Mouse (Mus musculus) T-cell, adult 2 months (primary cell): ENCODE data around the gene Ephx3.

Source experiments
- DNase-seq: peaks from one replicate; pipeline ENCODE4 v3.0.0; 2022; ENCODE audit warnings: low spot score

Gene Ephx3

DNA sequence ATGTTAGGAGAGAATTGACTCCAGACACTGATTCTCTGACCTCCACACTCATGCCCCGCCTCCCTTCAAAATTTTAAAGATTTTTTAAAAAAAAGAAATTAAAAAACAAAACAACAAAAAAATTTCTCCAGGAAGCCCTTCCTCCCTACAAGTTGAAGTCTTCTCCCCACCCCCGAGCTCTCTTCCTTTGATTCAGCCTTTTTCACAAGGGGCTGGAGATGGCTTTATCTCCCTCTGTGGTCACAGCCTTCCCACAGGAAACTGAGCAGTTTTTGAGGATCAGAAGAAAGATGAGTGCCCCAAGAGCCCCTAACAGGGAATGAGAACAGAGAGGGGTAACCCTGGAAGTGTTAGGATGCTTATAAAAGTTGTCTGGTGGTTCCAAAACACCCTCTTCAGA, 16.9 kb downstream of the Ephx3 start:
- no peak for DNase-seq

DNA sequence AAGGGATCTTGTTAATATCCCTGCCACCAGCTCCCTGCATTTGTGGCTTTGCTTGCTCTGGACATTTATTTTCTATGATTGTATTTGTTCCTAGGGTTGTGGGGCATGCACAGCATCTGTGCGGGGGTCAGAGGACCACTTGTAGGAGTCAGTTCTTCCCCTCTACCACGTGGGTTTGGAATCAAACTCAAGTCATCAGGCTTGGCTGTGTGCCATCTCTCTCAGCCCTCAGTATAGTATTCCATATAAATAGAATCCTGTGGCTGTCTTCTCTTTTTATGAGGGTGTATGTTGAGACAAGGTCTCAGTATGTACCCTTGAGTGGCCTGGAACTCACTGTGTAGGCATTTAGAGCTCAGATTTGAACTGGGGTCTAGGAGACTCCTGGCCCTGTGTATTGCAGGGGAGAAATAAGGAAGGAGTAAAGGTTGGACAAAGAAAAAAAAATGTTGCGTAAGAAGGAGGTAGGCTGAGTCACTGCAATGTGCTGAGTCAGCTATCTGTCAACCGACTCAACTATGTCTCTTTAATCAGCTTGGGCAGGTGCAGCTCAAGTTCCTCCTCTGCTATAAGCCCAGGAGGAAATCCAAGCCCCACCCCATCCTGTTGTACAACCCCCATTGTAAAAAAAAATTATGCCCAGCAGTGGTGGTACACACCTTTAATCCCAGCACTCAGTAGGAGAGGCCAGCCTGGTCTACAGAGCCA, 19.7 kb downstream of the Ephx3 start:
- no peak for DNase-seq

DNA sequence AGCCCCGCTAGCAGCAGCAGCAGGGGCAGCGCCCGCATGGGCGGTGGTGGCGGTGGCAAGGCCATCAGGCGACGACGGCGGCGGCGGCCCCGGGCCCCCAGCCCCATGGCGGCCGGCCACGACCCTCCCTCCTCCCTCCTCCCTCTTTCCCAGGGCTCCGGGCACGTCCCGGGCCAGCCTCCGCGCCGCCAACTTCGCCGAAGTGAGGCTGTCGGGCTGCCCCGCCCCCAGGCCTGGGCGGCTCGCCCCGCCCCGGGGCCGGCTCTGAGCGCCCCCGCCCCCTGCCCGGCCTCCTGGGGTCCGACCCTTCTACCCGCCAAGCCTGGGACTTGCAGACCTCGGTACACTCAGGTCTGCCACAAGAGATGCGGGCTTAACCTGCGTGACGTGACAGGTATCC, 22.7 kb downstream of the Ephx3 start, which contains the start of gene Notch3:
Notch3 (minus strand) TSS at position 166 of the 400 bp plus-strand sequence.
- no peak for DNase-seq

DNA sequence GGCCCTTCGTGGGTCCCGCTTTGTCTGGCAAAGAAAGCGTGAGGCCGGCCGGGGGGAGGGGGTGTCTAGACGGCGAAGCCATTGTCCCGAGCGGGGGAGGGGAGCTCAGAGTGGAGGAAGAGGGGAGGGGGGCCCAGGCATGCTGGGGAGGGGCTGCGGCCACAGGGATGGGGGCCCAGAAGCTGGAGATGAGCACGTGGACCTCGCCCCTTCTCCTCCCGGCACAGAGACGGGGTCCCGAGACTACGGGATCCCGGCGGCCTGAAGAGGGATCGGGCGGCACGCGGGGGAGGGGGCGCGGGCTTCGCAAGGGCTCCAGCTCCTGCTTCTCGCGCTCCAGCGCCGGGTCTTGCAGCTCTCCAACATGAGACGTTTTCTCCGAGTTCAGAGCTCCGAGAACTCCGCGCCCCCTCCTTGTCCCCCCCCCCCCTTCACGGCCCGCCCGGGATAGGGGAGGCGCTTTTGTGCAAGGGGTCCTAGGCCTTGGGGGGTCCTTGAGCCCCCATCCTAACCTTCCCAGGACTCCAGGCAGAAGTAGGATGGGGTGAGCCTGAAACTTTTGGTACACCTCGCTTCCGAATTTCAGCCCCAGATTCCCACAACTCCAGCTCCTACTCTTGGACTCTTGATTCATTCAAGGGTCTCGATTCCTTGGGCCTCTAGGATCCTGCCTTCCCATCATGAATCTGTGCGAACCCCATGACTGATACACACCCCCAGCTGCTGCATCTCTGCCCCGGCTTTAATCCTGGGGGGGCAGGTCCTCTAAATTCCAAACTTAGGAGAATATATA, 23.4 kb downstream of the Ephx3 start:
- DNase-seq = peak; percentile 48

DNA sequence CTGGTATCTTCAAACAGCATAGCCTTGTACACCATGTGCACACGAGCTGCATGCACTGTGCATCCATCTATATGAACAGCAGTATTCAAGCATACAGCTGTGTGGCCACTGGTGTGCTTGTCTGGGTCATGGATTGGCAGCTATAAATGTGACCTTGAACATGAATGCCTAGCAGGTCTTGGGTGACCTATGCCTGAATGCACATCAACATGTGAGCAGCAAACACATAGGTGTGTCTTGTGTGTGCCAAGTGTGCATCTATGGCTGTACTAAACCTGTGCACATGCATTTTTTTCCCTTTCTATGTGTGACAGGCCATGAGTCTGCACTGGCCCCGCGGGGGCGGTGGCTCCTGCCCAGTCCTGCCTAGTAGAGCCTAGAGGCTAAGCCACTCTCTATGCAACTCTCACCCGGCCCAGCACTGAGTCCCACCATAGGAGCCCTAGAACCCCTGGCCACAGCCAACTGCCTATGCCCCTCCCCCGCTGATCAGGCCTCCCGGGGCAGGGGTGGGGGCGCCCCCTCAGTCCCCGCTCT, 24.0 kb downstream of the Ephx3 start:
- no peak for DNase-seq

DNA sequence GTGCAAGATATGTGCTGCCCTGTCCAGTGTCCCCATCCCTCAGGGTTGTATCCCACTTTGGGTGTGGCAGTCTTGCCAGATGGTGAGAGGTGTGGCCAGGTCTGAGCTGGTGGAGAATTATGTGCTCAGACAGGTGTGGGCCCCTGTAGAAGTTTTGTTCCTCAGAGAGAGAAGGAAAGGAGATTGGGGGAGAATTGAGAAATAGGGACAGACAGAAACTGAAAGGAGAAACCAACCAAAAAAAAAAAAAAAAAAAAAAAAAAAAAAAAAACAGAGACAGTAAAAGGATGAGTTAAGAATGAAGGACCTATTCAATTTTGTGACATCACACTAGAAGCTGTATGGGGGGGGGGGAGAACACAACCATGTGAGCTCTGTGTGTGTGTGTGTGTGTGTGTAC, 24.6 kb downstream of the Ephx3 start:
- DNase-seq = no peak

DNA sequence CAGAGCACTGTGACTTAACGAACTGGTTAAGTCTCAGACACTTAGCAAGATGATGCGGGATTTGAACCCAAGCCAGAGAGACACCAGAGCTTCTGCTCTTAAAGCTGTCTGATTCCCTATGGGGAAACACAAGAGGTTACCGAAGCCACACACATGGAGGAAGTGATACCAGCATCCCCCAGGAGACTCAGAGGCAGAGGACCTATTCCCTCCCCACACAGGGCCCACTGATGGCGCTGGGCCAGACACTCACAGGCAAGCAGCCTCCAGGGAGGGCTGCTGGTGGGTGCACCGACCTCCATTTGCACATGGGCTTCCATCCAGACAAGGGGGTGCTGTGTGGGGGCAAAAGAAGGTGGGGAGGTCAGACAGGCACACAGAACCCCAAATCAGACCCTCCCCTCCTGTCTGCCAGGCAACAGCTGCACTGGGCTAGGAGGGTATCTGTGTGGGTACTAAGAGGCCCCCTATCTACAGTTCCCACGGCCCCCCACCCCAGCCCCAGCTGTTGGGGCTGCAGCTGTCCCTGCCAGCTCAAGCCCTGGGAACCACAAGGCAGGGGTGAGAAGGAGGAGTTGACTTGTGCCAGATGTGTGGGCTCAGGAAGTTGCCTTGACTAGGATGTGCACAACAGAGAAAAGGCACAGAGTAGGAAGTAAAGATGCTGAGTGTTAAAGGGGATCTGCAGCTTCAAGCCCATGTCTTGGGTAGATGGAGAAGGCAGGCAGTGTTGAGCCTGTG, 25.3 kb downstream of the Ephx3 start:
- DNase-seq = no peak

DNA sequence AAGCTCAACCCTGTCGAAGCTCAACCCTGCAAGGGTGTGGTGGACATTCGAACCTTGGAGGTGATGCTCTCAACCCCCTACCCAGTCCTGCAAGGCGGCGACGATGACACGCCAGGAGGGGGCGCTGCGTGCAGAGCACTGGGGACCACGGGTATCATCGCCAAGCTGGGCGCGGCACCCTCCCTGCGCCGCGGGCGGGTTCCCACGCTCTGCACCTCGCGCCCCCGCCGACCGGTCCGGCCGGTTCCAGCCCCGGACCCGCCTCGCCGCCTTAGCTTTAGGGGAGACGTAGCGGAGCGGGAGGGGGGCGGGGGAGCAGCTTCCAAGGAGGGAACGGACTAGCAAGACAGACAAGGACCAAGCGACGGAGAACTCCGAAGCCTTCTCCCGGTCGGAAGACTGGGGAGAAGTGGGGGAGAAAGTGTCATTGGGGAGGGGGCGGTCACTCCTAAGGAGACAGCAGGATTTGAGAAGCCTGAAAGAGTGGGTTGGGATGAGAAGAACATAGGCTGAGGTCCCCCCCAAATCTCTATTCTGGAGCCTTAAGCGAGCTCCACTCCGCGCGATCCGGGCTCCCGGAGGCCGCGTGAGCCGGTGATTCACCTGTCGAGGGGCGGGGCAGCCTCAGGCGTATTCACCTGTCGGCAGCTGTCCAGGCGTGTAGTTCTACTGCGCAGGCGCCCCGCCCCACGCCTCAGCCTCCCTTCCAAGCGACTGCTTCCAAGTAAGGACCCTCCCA, 27.1 kb downstream of the Ephx3 start:
- peak; percentile 65 for DNase-seq

DNA sequence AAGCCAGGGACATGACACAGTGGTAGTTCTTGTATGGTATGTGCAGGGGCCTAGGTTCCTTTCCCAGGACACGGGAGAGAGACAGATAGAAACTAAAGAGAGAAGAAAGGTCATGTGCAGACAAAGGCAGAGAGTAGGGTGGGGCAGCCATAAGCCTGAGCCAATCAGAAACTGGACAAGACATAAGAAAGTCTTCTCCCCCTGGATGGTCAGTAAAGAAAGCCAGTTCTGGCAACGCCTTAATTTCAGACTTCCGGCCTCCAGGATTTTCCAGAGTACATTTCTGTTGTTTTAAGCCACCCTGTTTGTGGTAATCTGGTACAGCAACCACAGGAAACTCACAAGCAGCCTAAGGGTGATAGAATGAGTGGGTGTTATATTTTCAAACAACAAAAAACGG, 28.5 kb downstream of the Ephx3 start:
- no peak for DNase-seq

DNA sequence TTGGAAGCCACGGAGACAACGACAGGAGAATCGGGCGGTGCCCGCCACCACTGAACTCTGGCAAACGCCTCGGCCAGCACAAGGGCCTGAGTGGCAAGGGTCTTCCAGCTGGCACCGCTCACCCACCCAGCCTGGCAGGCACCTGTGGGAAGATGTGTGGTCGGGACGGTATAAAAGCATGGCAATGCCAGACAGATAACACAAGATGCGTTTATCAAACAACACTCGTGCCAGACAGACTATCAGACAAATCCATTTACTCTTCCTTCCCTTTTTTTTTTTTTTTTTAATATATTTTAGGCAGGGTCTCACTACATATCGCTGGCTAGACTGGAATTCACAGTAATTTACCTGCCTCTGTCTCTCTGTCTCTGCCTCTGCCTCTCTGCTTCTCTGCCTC, 30.5 kb downstream of the Ephx3 start:
- DNase-seq = no peak

DNA sequence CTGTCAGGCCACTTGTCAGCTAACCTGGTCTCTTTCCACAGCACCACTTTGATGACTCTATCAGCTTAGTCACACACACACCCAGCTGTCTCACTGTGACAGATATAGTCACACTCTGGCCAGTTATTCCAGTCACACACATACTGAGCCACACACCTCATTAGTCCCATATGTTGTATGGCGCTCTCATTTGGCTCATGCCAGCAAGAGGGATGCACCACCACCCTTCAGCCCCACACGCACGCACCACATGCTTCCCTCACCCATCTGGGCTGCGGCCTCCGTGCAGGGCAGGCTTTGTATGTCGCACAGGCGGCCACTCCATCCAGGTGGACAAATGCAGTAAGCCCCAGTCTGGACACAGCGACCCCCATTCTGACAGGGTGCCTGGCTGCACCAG, 42.6 kb downstream of the Ephx3 start:
- DNase-seq = no peak

DNA sequence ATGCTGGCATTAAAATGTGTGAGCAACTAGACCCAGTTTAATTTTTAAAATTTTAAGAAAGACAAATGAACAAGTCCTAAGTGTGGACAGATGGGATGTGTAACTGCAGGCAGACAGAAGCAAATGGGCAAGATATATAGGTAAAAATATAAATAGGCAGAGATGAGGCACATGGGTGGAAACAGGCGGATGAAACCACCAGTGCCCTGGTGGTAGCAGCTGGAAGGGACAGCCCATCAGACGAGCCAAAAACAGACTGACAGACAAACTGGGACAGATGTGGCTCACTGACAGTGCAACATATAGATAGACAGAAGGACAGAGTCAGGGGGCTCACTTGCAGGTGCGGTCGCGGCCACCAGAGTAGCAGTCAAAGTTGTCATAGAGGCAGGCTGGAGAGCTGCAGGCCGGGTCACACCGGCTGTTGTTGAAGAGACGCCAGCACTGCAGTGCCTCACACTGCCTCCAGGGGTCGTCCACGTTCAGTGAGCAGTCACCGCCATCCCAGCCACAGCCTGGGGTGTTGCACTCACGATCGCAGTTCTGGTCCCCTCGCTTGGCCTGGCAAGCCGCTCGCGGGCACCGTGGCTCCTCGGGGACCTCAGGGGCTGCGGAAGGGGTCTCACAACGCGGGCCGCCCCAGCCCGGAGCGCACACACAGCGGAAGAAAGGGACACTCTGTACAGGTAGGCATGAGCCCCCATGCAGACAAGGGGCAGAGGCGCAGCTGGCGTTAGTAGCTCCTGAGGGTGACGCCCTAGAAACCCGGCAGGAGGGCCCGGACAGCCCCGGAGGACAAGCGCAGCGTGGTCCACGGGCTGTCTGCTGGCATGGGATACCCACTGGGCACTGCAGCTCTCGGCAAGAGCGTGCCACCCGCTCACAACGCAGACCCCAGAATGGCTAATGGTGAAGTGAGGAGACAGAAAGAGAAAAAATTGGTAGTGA, 46.2 kb downstream of the Ephx3 start:
- DNase-seq = peak; percentile 78

DNA sequence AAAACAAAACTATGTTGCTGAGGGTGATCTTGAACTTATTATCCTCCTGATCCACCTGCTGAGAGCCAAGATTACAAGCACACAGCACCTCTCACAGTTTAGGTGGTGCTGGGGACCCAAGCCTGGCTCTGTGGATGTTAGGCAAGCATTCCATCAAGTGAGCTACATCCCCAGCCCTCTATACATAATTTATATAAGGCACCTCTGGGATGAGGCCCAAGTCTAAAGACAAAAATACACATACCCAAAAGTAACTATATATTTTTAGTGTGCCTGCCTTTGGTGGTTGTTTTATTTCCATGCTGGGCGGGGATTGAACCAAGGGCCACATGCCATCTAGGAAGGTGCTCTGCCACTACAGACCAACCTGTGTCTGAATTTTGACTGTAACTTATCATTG, 47.1 kb downstream of the Ephx3 start:
- DNase-seq = no peak
